Mouse (Mus musculus) lung, adult 2 months (tissue): ENCODE data around the gene Dido1.

ENCODE experiments used
- CTCF ChIP-seq: fragments of 200-500 bp; IDR thresholded peaks from 2 replicates; pipeline ENCODE4 v1.5.1; 2011; ENCODE audit warnings: mild to moderate bottlenecking, low read length, control low read depth; ENCODE audit not compliant: insufficient read depth
- POLR2A ChIP-seq: fragments of 200-500 bp; IDR thresholded peaks from 2 replicates; pipeline ENCODE4 v1.6.1; 2011; ENCODE audit warnings: low read depth, mild to moderate bottlenecking, control low read depth, low read length, borderline replicate concordance; ENCODE audit errors: extremely low read depth

DNA sequence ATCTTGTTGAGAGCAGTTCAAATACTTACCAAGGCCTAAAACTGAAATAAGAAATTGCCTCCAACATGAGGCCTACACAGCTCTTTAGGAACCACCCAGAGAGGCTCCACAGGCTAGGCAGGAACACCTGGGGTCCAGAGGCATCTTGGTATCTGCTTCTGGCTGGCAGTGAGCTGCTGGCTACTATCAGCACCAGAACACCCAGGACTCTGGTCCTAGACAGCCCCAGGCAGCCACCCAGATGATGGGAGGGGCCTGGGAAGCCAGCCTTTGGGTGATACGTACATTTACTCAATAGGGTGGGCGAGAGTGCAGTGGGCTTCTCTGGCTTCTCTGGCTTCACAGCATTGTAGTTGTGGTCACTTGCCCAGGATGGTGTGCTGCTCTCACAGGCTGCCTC is 26.3 kb downstream of the Dido1 start:
- TF ChIP-seq CTCF (no peak), POLR2A (no peak)
